Mouse (Mus musculus): Measurements from ENCODE around the gene Dand5. TPM values are rescaled to one million over a fixed set of nuclear protein-coding genes. Genes with fewer than 3 reads are reported as not detected.

Gene Dand5
- polyA plus RNA-seq, 1 experiment from 2014 or later: 5.9 TPM

GRCm38 (mm10) chr8:84789345-84789744 is 33.3 kb downstream of the Dand5 start:
- H3K9me3 ChIP-seq (ENCODE audit: control insufficient read depth, low read length): no peaks in the 10 kb centered on the region
- H3K27ac ChIP-seq (replicated peaks in 1 of 2; ENCODE audit: control insufficient read depth in 1 of 2, insufficient read depth in 1 of 2, low read depth in 2 of 2, low read length in 2 of 2): no peak overlapping the region
- H3K27me3 ChIP-seq (ENCODE audit: control insufficient read depth, insufficient read depth, low read length): peaks cover 63% of the 10 kb centered on the region
- H3K4me2 ChIP-seq (ENCODE audit: low read length): no peak overlapping the region
- 54% methylated on average over 5 of the region's 5 CpGs for WGBS
- peaks cover 46 to 76% of the 10 kb centered on the region in 2 experiments for H3K4me1 ChIP-seq (ENCODE audit: control insufficient read depth in 2 of 2, insufficient read depth in 2 of 2, low read length in 2 of 2)
- H3K36me3 ChIP-seq (ENCODE audit: control insufficient read depth, insufficient read depth, low read length): no peaks in the 10 kb centered on the region
- H3K4me3 ChIP-seq (ENCODE audit: control insufficient read depth in 1 of 2, insufficient read depth in 1 of 2, low read depth in 1 of 2, low read length in 2 of 2): no peak overlapping the region
- H3K9ac ChIP-seq (ENCODE audit: low read length): no peak overlapping the region
- no peak for ATAC-seq (ENCODE audit: insufficient number of reproducible peaks, insufficient read depth, low FRiP score, low read depth)

DNA sequence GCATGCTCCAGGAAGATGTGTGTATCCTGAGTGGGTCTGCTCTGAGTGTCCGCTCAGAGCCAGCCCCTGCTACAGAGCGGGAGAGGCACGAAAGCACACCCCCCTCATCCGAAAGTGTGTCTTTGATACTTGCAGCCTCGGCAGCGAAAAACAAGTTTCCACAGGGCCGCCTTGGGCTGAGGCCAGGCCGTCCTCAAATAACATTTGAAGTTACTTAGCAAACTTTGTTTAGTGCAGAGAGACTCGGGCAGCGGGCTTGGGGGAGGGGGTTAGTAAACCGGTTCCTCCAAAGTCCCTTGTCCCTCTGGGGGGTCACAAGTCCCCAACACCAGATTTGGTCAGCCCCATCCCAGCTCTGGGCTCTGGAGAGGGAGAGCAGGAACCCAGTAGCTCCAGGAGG is 33.7 kb downstream of the Dand5 start:
- no peak overlapping the region for H3K4me2 ChIP-seq (ENCODE audit: low read length)
- H3K36me3 ChIP-seq (ENCODE audit: control insufficient read depth, insufficient read depth, low read length): no peaks in the 10 kb centered on the region
- H3K27ac ChIP-seq (replicated peaks in 1 of 2; ENCODE audit: control insufficient read depth in 1 of 2, insufficient read depth in 1 of 2, low read depth in 2 of 2, low read length in 2 of 2): no peak overlapping the region; a peak in 1 of 4 replicates
- no peak overlapping the region for H3K4me3 ChIP-seq (ENCODE audit: control insufficient read depth in 1 of 2, insufficient read depth in 1 of 2, low read depth in 1 of 2, low read length in 2 of 2)
- no peak overlapping the region for H3K9ac ChIP-seq (ENCODE audit: low read length)
- ATAC-seq (ENCODE audit: insufficient number of reproducible peaks, insufficient read depth, low FRiP score, low read depth): no peak
- no peaks in the 10 kb centered on the region for H3K9me3 ChIP-seq (ENCODE audit: control insufficient read depth, low read length)
- H3K4me1 ChIP-seq (ENCODE audit: control insufficient read depth in 2 of 2, insufficient read depth in 2 of 2, low read length in 2 of 2): peaks cover 45 to 73% of the 10 kb centered on the region in 2 experiments
- WGBS: 35% methylated on average over 11 of the region's 11 CpGs
- peaks cover 66% of the 10 kb centered on the region for H3K27me3 ChIP-seq (ENCODE audit: control insufficient read depth, insufficient read depth, low read length)

DNA sequence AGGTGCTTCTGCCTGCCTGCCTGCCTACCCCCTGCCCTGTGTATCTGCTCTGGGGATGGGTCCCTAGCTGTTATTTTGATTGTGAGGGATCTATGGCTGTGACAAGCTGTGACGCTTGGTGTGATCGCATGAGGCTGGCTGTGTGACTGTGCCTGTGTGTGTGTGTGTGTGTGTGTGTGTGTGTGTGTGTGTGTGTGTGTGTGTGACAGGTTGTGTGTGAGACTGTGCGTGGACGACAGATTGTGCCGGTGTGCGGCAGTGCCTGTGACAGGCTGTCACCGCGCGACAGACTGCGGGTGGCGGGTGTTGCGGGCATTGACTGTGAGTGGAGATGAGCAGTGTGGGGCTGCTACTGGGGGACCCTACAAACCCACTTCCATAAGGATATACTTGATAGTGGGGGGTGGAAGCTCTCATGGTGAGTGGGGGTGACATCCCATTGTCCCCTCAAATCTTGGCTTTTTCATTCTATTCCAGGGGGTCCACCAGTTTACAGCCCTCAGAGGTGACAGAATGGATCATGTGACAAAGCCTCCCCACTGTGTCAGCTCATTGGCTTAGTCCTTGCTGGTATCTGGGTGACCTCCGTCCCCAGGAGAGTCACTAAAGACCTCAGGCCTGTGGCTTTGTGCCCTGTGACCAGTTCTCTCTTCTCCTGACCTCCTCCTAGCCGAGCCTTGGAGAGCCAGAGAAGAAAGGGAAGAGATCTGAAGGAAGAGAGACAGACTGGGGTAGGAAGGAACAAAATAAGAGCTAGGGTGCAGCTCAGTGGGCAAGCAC is 34.9 kb downstream of the Dand5 start:
- H3K4me3 ChIP-seq (ENCODE audit: control insufficient read depth in 1 of 2, insufficient read depth in 1 of 2, low read depth in 1 of 2, low read length in 2 of 2): no peak overlapping the region
- H3K27ac ChIP-seq (replicated peaks in 1 of 2; ENCODE audit: control insufficient read depth in 1 of 2, insufficient read depth in 1 of 2, low read depth in 2 of 2, low read length in 2 of 2): no peak overlapping the region
- H3K9ac ChIP-seq (ENCODE audit: low read length): no peak overlapping the region
- no peaks in the 10 kb centered on the region for H3K9me3 ChIP-seq (ENCODE audit: control insufficient read depth, low read length)
- H3K27me3 ChIP-seq (ENCODE audit: control insufficient read depth, insufficient read depth, low read length): peaks cover 73% of the 10 kb centered on the region
- H3K36me3 ChIP-seq (ENCODE audit: control insufficient read depth, insufficient read depth, low read length): no peaks in the 10 kb centered on the region
- WGBS: 27% methylated on average over 14 of the region's 14 CpGs
- no peak overlapping the region for H3K4me2 ChIP-seq (ENCODE audit: low read length)
- ATAC-seq (ENCODE audit: insufficient number of reproducible peaks, insufficient read depth, low FRiP score, low read depth): no peak
- peaks cover 44 to 66% of the 10 kb centered on the region in 2 experiments for H3K4me1 ChIP-seq (ENCODE audit: control insufficient read depth in 2 of 2, insufficient read depth in 2 of 2, low read length in 2 of 2)

DNA sequence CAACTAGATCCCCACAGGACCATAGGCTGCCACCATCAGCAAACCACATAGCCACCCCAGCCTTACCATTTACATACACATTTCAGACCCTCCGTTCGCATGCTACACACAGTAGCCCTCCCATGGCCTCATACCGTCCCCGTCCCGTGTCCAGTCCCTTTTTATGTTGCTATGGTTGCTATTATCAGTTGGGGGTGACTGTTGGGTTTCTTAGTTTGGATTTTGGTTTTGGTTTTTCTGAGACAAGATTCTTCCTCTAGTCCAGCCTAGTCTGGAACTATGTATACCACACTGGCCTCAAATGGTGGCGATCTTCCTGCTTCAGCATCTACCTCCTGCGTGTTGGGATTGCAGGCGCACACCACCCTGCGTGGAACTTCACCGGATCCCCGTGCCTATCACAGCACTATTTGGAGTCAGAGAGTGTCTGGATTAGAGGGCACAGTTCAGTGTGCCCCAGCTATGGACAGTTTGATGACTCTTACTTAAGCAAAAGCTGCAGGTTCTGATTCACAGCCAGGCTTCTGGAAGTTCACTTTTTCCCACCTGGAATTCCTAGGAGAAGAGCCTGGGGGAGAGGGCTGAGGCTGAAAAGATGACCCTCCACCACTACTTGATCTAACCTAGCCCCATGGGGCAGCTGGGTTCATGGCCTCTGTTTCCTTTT is 35.7 kb downstream of the Dand5 start:
- Histone ChIP-seq H3K9me3 (ENCODE audit: control insufficient read depth, low read length) (no peaks in the 10 kb centered on the region), H3K4me1 (ENCODE audit: control insufficient read depth in 2 of 2, insufficient read depth in 2 of 2, low read length in 2 of 2) (peaks cover 41 to 61% of the 10 kb centered on the region in 2 experiments), H3K36me3 (ENCODE audit: control insufficient read depth, insufficient read depth, low read length) (no peaks in the 10 kb centered on the region), H3K27ac (replicated peaks in 1 of 2; ENCODE audit: control insufficient read depth in 1 of 2, insufficient read depth in 1 of 2, low read depth in 2 of 2, low read length in 2 of 2) (0 out of 4 replicates have a peak overlapping the region, but pooled peaks of 1 of the 2 experiments have one; percentile 3), H3K9ac (ENCODE audit: low read length) (no peak overlapping the region), H3K4me2 (ENCODE audit: low read length) (peak overlapping the region; percentile 50), H3K4me3 (ENCODE audit: control insufficient read depth in 1 of 2, insufficient read depth in 1 of 2, low read depth in 1 of 2, low read length in 2 of 2) (peak overlapping the region in 1 of 2 experiments; percentile 18; a peak in 1 of 4 replicates), H3K27me3 (ENCODE audit: control insufficient read depth, insufficient read depth, low read length) (peaks cover 81% of the 10 kb centered on the region)
- ATAC-seq (ENCODE audit: insufficient number of reproducible peaks, insufficient read depth, low FRiP score, low read depth): no peak
- 9% methylated on average over 11 of the region's 11 CpGs for WGBS

DNA sequence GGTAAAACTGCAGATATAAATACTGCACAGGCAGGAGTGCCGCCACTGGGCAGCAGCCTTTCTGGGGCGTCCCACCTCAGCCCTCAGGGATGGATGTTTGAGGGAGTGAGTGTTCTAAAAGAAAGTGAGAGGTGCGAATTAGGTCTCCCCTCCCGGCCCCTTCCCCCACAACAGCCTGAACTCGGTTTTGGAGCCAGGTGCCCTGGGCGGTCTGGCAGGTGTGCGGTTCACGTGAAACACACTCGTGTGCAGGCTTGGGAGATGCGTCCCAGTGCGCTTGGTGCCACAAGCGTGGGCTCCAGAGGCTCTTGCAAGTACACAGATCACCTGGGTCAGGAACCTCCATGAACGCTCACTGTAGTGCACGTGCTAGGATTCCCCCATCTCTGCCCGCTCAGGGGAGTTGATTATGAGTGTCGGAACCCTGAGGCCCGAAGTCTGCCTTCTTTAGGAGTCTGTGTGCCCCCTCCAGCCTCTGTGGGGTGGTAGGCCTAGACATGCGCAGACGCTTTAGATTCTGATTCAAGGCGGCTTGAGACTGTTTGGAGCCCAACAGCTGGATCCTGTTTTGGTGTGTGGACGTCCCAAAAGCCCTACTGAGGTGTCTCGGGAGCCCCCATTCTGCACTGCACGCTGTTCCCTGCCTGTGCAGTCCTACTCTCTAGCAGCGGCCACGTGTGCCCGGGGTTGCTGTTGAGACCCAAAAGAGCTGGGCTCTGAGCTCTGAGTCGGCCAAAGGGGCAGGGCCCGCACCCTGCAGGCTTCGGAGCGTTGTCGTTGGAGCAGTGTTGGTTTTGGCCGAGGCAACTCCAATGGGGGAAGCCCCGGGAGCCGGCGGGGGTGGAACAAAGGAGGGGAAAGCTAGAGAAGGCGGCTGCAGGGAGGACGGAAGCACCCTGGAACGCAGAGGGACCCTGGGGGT is 36.6 kb downstream of the Dand5 start:
- Histone ChIP-seq H3K4me1 (ENCODE audit: control insufficient read depth in 2 of 2, insufficient read depth in 2 of 2, low read length in 2 of 2) (peaks cover 42 to 69% of the 10 kb centered on the region in 2 experiments), H3K27me3 (ENCODE audit: control insufficient read depth, insufficient read depth, low read length) (peaks cover 90% of the 10 kb centered on the region), H3K4me3 (ENCODE audit: control insufficient read depth in 1 of 2, insufficient read depth in 1 of 2, low read depth in 1 of 2, low read length in 2 of 2) (peak overlapping the region in 1 of 2 experiments; percentile 18; a peak in 1 of 4 replicates), H3K9ac (ENCODE audit: low read length) (no peak overlapping the region; the same call in 1 of the 2 replicates), H3K4me2 (ENCODE audit: low read length) (peak overlapping the region; percentile 50), H3K9me3 (ENCODE audit: control insufficient read depth, low read length) (no peaks in the 10 kb centered on the region), H3K27ac (replicated peaks in 1 of 2; ENCODE audit: control insufficient read depth in 1 of 2, insufficient read depth in 1 of 2, low read depth in 2 of 2, low read length in 2 of 2) (0 out of 4 replicates have a peak overlapping the region, but pooled peaks of 1 of the 2 experiments have one; percentile 3), H3K36me3 (ENCODE audit: control insufficient read depth, insufficient read depth, low read length) (no peaks in the 10 kb centered on the region)
- WGBS: 5% methylated on average over 38 of the region's 38 CpGs
- peak; percentile 51; the same call in 1 of the 2 replicates for ATAC-seq (ENCODE audit: insufficient number of reproducible peaks, insufficient read depth, low FRiP score, low read depth)

GRCm38 (mm10) chr8:84785506-84785755 is 37.2 kb downstream of the Dand5 start:
- Histone ChIP-seq H3K4me1 (ENCODE audit: control insufficient read depth in 2 of 2, insufficient read depth in 2 of 2, low read length in 2 of 2) (peaks cover 37 to 64% of the 10 kb centered on the region in 2 experiments), H3K27me3 (ENCODE audit: control insufficient read depth, insufficient read depth, low read length) (peaks cover 96% of the 10 kb centered on the region), H3K4me2 (ENCODE audit: low read length) (peak overlapping the region; percentile 50; the same call in 1 of the 2 replicates), H3K4me3 (ENCODE audit: control insufficient read depth in 1 of 2, insufficient read depth in 1 of 2, low read depth in 1 of 2, low read length in 2 of 2) (no peak overlapping the region), H3K27ac (replicated peaks in 1 of 2; ENCODE audit: control insufficient read depth in 1 of 2, insufficient read depth in 1 of 2, low read depth in 2 of 2, low read length in 2 of 2) (no peak overlapping the region), H3K9me3 (ENCODE audit: control insufficient read depth, low read length) (no peaks in the 10 kb centered on the region), H3K36me3 (ENCODE audit: control insufficient read depth, insufficient read depth, low read length) (no peaks in the 10 kb centered on the region), H3K9ac (ENCODE audit: low read length) (no peak overlapping the region)
- ATAC-seq (ENCODE audit: insufficient number of reproducible peaks, insufficient read depth, low FRiP score, low read depth): no peak
- WGBS: 8% methylated on average over 11 of the region's 11 CpGs

Data from heart, embryonic 14.5 days (tissue).